In genomic region chr15:27681419-27682187, GRCm38 (mm10) we compare ENCODE assay signal across 8 mouse cellular contexts. TPM values are rescaled to one million over a fixed set of nuclear protein-coding genes. Genes with fewer than 3 reads are reported as not detected.
DNase-seq lines count a peak whose midpoint lies in the region; ATAC-seq lines count a peak whose summit lies in the region.

Gene Otulinl (minus strand): TSS chr15:27681579.

- H3K27me3 ChIP-seq in forebrain, embryonic 10.5 days (ENCODE audit: poor library complexity, severe bottlenecking) = peaks cover 15% of the 10 kb centered on the region
- H3K27me3 ChIP-seq in heart, embryonic 15.5 days = peaks cover 9% of the 10 kb centered on the region; the same call in 1 of the 2 replicates
- peaks cover 26% of the 10 kb centered on the region for H3K27me3 ChIP-seq in liver, embryonic 12.5 days (replicated peaks)
- H3K27me3 ChIP-seq in splenic B cell, adult 2 months (ENCODE audit: control insufficient read depth, insufficient read depth, low read length, poor library complexity, severe bottlenecking) = no peaks in the 10 kb centered on the region; the same call in 1 of the 2 replicates

- H3K9me3 ChIP-seq in forebrain, embryonic 10.5 days = no peaks in the 10 kb centered on the region
- no peaks in the 10 kb centered on the region for H3K9me3 ChIP-seq in heart, embryonic 15.5 days (replicated peaks)
- H3K9me3 ChIP-seq in liver, embryonic 12.5 days (replicated peaks) = no peaks in the 10 kb centered on the region

- H3K4me1 ChIP-seq in forebrain, embryonic 10.5 days = peaks cover 24% of the 10 kb centered on the region
- peaks cover 7% of the 10 kb centered on the region for H3K4me1 ChIP-seq in heart, embryonic 15.5 days (replicated peaks)
- peaks cover 18% of the 10 kb centered on the region for H3K4me1 ChIP-seq in liver, embryonic 12.5 days

- peak; percentile 98 for DNase-seq in CD4-positive, CD25-positive, alpha-beta regulatory T cell, adult 2 months (ENCODE audit: low read depth, low spot score)
- peak; percentile 86 for DNase-seq in c-Kit-positive CD71-negative TER-119-negative erythroid progenitor cells, embryonic 14.5 days (ENCODE audit: low read depth)
- DNase-seq in forebrain, embryonic 10.5 days (ENCODE audit: extremely low spot score, low spot score) = peak; percentile 91
- DNase-seq in kidney, postnatal 14 days = peak; percentile 95
- peak; percentile 98 for DNase-seq in naive thymus-derived CD4-positive, alpha-beta T cell, adult 2 months (ENCODE audit: low read depth)
- peak; percentile 96 for DNase-seq in splenic B cell, adult 2 months (ENCODE audit: low read depth, low spot score)

- H3K4me3 ChIP-seq in forebrain, embryonic 10.5 days = peak within 1 kb of the TSS; percentile 78
- H3K4me3 ChIP-seq in heart, embryonic 15.5 days = peak within 1 kb of the TSS; percentile 81
- peak within 1 kb of the TSS; percentile 66 for H3K4me3 ChIP-seq in liver, embryonic 12.5 days

- peak; percentile 99 for ATAC-seq in heart, embryonic 15.5 days (replicated peaks; ENCODE audit: insufficient number of reproducible peaks, insufficient read depth, low FRiP score, low read depth)
- ATAC-seq in liver, embryonic 12.5 days = peak; percentile 98

- peak within 1 kb of the TSS; percentile 83 for H3K27ac ChIP-seq in forebrain, embryonic 10.5 days
- H3K27ac ChIP-seq in heart, embryonic 15.5 days = peak within 1 kb of the TSS; percentile 31; the same call in 1 of the 2 replicates
- no peak within 1 kb of the TSS for H3K27ac ChIP-seq in liver, embryonic 12.5 days

- WGBS in forebrain, embryonic 10.5 days = 2% methylated on average over 59 of the region's 59 CpGs
- 3% methylated on average over 58 of the region's 59 CpGs for WGBS in heart, embryonic 15.5 days
- 2% methylated on average over 56 of the region's 59 CpGs for WGBS in liver, embryonic 12.5 days (ENCODE audit: insufficient replicate concordance)

- no peaks in the 10 kb centered on the region for H3K36me3 ChIP-seq in forebrain, embryonic 10.5 days (replicated peaks)
- H3K36me3 ChIP-seq in heart, embryonic 15.5 days = no peaks in the 10 kb centered on the region
- H3K36me3 ChIP-seq in liver, embryonic 12.5 days = no peaks in the 10 kb centered on the region
- H3K36me3 ChIP-seq in splenic B cell, adult 2 months (ENCODE audit: control insufficient read depth, insufficient read depth, low read length, poor library complexity, severe bottlenecking) = no peaks in the 10 kb centered on the region

- peak within 1 kb of the TSS; percentile 73 for H3K9ac ChIP-seq in heart, embryonic 15.5 days
- H3K9ac ChIP-seq in liver, embryonic 12.5 days = peak within 1 kb of the TSS; percentile 72

- peak within 1 kb of the TSS; percentile 99 for H3K4me2 ChIP-seq in heart, embryonic 15.5 days
- H3K4me2 ChIP-seq in liver, embryonic 12.5 days = peak within 1 kb of the TSS; percentile 96

RNA-seq across cellular contexts. Expression of gene Otulinl, which starts in this region (rescaled TPM):
- polyA plus RNA-seq in forebrain, embryonic 10.5 days (2016; fragmentation: Nextera tagmentation; extraction: Ambion mirVana) = 7.7 and 8.0 TPM in 2 replicates
- polyA plus RNA-seq in heart, embryonic 15.5 days (2015; fragmentation: Nextera tagmentation; extraction: Ambion mirVana) = 5.3 and 10.1 TPM in 2 replicates
- 7.6 and 8.7 TPM in 2 replicates for polyA plus RNA-seq in liver, embryonic 12.5 days (2016; fragmentation: Nextera tagmentation; extraction: Ambion mirVana)
